ENCODE assay signal across 22 mouse cellular contexts in genomic region chr10:8465216-8465615, GRCm38 (mm10). TPM values are rescaled to one million over a fixed set of nuclear protein-coding genes. Genes with fewer than 3 reads are reported as not detected.
A peak's percentile ranks its signal among the peaks of the same experiment; 100 is the strongest.
DNase-seq lines count a peak whose midpoint lies in the region; ATAC-seq and TF ChIP-seq lines count a peak whose summit lies in the region.
"Had no signal": no experiment of that assay in that cellular context is flagged by ENCODE, and none has a peak within 500 bp of the region (broad histone marks: within the 10 kb centered on the region; RNA-seq: fewer than 3 reads in every experiment).

No protein-coding gene starts in this region.

- peaks cover 17% of the 10 kb centered on the region for H3K4me1 ChIP-seq in lung, embryonic 16.5 days (replicated peaks; ENCODE audit: control insufficient read depth, insufficient read depth, low read length)
- H3K4me1 ChIP-seq in lung, postnatal 0 days (ENCODE audit: insufficient read depth, low read depth, low read length), result peaks cover 9% of the 10 kb centered on the region; the same call in 1 of the 2 replicates

- TF ChIP-seq EP300 in lung, postnatal 0 days (IDR thresholded peaks at IDR 0.05), result peak; percentile 68

- ATAC-seq in lung, embryonic 16.5 days (ENCODE audit: low read depth), result peak; percentile 64
- ATAC-seq in lung, postnatal 0 days, result peak; percentile 54
- ATAC-seq: activated CD4-positive, CD25-positive, alpha-beta regulatory T cell, adult 4 months; CD4-positive, CD25-positive, alpha-beta regulatory T cell, adult 4 months; Patski had no signal

- no peak for DNase-seq in gastrocnemius, adult 2 months
- no peak for DNase-seq in gastrocnemius, postnatal 14 days
- DNase-seq in heart, adult 11 months, result peak; percentile 49
- no peak for DNase-seq in heart, postnatal 14 days
- no peak for DNase-seq in lung, postnatal 4 days
- DNase-seq in lung, postnatal 0 days (ENCODE audit: low spot score), result peak; percentile 52
- no peak for DNase-seq in lung, postnatal 14 days
- DNase-seq: adrenal gland, adult 8-10 months; adrenal gland, postnatal 10 days; adrenal gland, postnatal 14 days; adrenal gland, postnatal 25 days; adrenal gland, postnatal 36 days; B cell, adult 2 months; cerebellum, adult 11 months; cerebellum, adult 11-12 months had no signal

- peak overlapping the region; percentile 58 for H3K27ac ChIP-seq in gastrocnemius, adult 2 months
- peak overlapping the region; percentile 62; the same call in 1 of the 2 replicates for H3K27ac ChIP-seq in lung, embryonic 16.5 days (ENCODE audit: low read length)
- H3K27ac ChIP-seq in lung, postnatal 0 days (ENCODE audit: low read length), result no peak overlapping the region

- H3K9ac ChIP-seq in lung, embryonic 16.5 days (ENCODE audit: low read length), result no peak overlapping the region
- no peak overlapping the region for H3K9ac ChIP-seq in lung, postnatal 0 days (replicated peaks; ENCODE audit: low read depth)

- H3K4me2 ChIP-seq in lung, embryonic 16.5 days (ENCODE audit: low read depth, low read length), result no peak overlapping the region
- H3K4me2 ChIP-seq in lung, postnatal 0 days (replicated peaks; ENCODE audit: low read depth, low read length), result no peak overlapping the region

- no peaks in the 10 kb centered on the region for H3K36me3 ChIP-seq in lung, embryonic 16.5 days (ENCODE audit: control insufficient read depth, insufficient read depth, low read length)
- no peaks in the 10 kb centered on the region for H3K36me3 ChIP-seq in lung, postnatal 0 days (ENCODE audit: insufficient read depth, low read length)
- H3K36me3 ChIP-seq: G1E had no signal

- no peak overlapping the region for H3K4me3 ChIP-seq in gastrocnemius, adult 2 months
- no peak overlapping the region for H3K4me3 ChIP-seq in lung, embryonic 16.5 days (ENCODE audit: low read length)
- no peak overlapping the region for H3K4me3 ChIP-seq in lung, postnatal 0 days (ENCODE audit: low read depth, low read length)

- intact Hi-C loops in gastrocnemius, adult 2 months (cut with DNase I), result no loop called here
- intact Hi-C loops in gastrocnemius, postnatal 14 days (cut with DNase I; ENCODE audit: low total_unique reads), result no loop called here
- intact Hi-C loops in heart, postnatal 14 days (cut with DNase I), result no loop called here

- TF ChIP-seq CTCF in gastrocnemius, adult 2 months (IDR thresholded peaks at IDR 0.05), result no peak
- TF ChIP-seq CTCF in lung, postnatal 0 days (IDR thresholded peaks at IDR 0.05), result no peak

- WGBS in lung, embryonic 16.5 days, result 43% methylated on average over 1 of the region's 1 CpGs
- WGBS in lung, postnatal 0 days, result 36% methylated on average over 1 of the region's 1 CpGs

- no peaks in the 10 kb centered on the region for H3K27me3 ChIP-seq in lung, embryonic 16.5 days (ENCODE audit: control insufficient read depth, insufficient read depth, low read depth, low read length)
- no peaks in the 10 kb centered on the region for H3K27me3 ChIP-seq in lung, postnatal 0 days (replicated peaks; ENCODE audit: insufficient read depth, low read length)
- H3K27me3 ChIP-seq: CH12.LX, Patski had no signal

- H3K9me3 ChIP-seq in lung, embryonic 16.5 days (ENCODE audit: control insufficient read depth, low read length), result no peaks in the 10 kb centered on the region
- no peaks in the 10 kb centered on the region for H3K9me3 ChIP-seq in lung, postnatal 0 days (ENCODE audit: low read length)

RNA-seq across cellular contexts. Expression of gene Ust, which starts 53.4 kb away (rescaled TPM):
- 1 to 10 TPM in 1 of 2 experiments, under 1 TPM in 1; 0.99 to 1.8 TPM for total RNA-seq in gastrocnemius, adult 2 months (2021)
- 1 to 10 TPM; 2.1 to 2.3 TPM for total RNA-seq in gastrocnemius, postnatal 14 days (2021)
- 1 to 10 TPM; 2.3 to 2.4 TPM for total RNA-seq in heart, postnatal 14 days (2021)
- 4.1 and 5.1 TPM in 2 replicates for polyA plus RNA-seq in lung, embryonic 16.5 days (2015; fragmentation: Nextera tagmentation; extraction: Ambion mirVana)
- 6.3 and 6.8 TPM in 2 replicates for polyA plus RNA-seq in lung, postnatal 0 days (2015; fragmentation: Nextera tagmentation; extraction: Ambion mirVana)
- total RNA-seq: CH12.LX, MEL had no signal
- polyA plus RNA-seq: G1E had no signal

Comparison
In these comparisons a context has a peak if more than half of its experiments do, and no peak if none do; other contexts are left out.
1. DNase-seq: peak in heart, adult 11 months (single experiment) and lung, postnatal 0 days (single experiment); none in gastrocnemius, adult 2 months (single experiment), gastrocnemius, postnatal 14 days (single experiment), heart, postnatal 14 days (0 of 2), lung, postnatal 4 days (0 of 2) and lung, postnatal 14 days (single experiment).